Mouse (Mus musculus) retina, adult 2 months (tissue): ENCODE measurements around the gene Rala.

ENCODE experiments used
- DNase-seq: peaks from one replicate; pipeline ENCODE4 v3.0.0-alpha.2; 2012; ENCODE audit warnings: low read depth, low spot score

The Rala gene

DNA sequence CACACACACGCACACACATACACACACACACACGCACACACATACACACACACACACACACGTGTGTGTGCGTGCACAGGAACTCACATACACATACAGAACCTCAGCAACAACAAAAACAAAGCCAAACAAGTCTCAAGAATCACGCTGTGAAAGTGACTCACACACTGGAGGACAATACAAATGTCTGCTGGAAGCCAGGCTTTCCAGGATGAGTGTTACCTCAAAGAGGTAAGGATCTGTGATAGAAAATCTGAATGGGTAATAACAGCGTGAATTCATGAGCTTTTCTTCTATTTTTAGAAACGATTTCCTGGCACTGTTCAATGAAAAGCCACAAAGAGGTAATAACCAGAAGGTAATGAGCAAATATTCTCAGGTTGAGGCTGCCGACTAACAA is 59.8 kb downstream of the Rala start:
- no peak for DNase-seq

- DNase-seq, result no peak
Observed at GRCm38 (mm10) chr13:17879061-17879460, 65.0 kb downstream of the Rala start.

DNA sequence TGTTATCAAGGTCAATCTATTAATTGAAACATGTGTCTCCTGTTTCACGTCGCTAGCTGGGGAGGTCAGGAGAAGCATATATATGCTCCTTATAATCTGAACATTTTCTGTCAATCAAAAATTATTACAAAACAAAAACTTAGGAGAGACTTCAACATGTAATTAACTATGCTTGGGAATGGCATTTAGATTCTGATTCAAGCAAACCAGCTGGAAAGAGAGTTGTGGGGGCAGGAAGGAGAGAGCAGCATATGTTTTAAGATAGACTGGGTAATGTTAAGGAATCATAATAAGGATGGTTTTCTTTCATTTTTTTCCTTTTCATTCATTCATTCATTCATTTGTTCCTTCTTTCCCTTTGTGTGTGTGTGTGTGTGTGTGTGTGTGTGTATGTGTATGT is 77.3 kb downstream of the Rala start:
- no peak for DNase-seq

DNA sequence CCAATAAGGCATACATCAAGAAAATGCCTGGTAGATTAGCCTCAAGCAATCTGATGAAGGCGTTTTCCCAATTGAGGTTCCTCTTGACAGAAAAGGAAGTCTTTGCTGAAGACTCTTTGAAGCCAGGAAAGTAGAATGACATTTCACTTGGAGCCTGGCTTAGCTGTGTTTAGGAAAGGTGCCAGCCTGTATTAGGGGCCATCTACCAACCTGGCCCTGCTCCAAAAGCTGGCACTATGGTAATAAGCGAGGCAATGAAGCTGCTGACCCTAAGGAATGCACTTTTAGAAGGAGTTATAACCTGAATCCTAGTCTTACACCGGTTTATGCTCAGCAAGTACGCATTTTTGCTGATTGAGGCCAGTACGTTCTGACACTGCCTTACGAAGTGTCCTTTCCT is 83.5 kb downstream of the Rala start:
- DNase-seq, result no peak

- no peak for DNase-seq
Observed at GRCm38 (mm10) chr13:17859365-17860033, 84.5 kb downstream of the Rala start.

GRCm38 (mm10) chr13:17857046-17857445 is 87.0 kb downstream of the Rala start:
- DNase-seq, result no peak

DNA sequence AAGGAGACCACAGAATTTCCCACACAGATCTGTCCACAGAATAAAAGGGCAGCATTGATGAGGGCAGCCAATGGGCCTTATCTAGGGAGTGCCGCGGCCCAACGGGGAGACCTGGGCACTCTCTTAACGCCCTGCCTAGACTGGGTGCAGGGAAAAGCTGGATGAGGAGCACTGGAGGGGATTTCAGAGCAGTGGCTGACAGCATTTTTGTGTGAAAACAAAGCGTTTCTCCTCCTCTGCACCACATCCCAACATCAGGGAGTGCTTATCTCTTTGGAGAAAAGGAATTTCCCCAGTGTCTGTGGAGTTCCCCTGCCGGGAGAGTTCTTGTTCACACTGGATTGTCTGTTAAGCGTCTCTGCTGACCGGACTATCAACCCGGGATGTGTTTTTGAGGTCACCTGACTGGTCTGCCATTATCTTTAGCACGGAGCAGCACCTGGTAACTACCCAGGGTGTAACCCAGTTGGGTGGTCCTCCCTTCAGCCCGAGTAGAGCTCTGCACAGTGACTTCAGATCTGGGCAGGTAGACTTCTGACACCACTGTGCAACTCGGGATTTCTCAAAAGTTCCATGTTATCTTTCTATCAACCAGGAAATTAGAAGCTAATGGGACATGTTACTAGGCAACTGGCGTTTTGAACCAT is 88.4 kb downstream of the Rala start:
- no peak for DNase-seq

GRCm38 (mm10) chr13:17854755-17855154 is 89.3 kb downstream of the Rala start:
- DNase-seq, result no peak

- no peak for DNase-seq
Observed at GRCm38 (mm10) chr13:17843336-17843735, 100.7 kb downstream of the Rala start.

DNA sequence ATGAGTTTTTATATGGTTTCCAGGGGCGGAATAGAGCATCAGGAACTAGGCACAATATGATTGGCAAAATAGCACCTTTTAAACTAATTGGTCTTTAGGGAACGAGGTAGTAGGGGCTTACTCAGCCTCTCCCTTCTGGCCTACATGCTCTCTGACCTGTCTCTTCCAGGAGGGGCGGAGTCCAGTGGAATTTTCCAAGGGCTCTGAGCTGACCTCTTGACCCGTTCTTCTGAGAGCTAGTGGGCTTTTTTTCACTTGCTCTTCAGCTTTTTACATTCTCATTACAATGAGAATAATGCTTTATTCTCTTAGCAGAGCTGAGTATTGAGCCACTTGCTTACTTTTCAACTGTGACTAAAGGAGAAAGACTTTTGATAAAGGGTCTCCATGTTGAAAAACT is 101.3 kb downstream of the Rala start:
- no peak for DNase-seq

- DNase-seq, result no peak
Observed at GRCm38 (mm10) chr13:17839137-17839536, 104.9 kb downstream of the Rala start.

GRCm38 (mm10) chr13:17838484-17838851 is 105.6 kb downstream of the Rala start:
- DNase-seq, result peak; percentile 56

DNA sequence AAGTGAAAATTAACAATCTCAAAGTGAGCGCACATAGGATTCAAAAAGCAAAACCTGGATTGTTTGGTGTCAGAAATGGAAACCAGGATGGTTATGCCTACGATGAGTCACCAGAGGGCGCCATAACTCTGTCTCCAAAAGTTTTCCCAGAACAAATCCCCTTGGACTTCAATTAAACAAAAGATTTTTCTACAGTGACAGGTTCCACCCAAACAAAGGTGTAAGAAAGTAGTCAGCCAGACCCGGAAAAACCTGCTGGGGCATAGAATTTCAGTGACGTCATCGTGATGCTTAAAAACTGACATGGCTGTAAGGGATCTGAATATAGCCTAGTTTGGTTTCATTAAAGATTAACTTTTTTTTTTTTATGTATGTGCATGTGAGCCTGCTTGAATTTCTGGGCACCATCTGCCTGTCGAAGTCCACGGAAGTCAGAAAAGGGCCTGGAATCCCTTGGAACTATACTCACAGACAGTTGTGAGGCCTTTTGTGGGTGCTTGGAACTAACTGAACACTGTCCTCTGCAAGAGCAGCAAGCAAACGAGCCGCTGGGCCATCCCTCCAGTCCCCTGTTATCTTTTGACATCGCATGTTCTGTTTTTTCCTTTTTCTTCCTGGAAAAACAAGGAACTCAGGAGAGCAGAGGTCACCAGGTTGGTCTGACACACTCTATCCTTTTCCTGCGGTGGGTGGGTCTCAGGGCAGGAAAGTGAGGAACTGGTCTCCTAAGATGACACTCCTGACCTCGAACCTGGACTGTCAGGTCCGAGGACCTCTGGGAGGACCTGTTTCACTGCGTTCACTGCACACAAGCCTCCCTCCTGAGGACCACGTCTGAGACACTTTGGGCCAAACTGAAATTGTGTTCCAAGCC is 106.2 kb downstream of the Rala start:
- no peak for DNase-seq

DNA sequence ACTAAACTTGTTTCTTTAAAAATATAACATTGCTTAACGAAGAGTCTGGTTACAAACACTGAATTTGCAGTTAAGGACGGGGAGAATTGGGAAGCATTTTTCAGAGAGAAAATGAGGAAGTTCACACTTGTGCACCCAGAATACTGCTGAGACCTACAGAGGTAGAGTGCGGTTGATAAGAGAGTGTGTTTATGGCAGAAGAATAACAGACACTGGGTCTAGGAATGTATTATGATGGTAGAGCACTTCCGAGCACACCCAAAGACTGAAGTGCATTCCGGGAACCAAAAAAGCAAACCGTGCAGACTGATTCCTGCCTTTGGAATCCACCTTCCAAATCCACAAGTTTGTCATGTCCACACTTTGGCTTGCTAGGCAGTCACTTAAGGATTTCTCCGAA is 107.2 kb downstream of the Rala start:
- DNase-seq, result no peak

DNA sequence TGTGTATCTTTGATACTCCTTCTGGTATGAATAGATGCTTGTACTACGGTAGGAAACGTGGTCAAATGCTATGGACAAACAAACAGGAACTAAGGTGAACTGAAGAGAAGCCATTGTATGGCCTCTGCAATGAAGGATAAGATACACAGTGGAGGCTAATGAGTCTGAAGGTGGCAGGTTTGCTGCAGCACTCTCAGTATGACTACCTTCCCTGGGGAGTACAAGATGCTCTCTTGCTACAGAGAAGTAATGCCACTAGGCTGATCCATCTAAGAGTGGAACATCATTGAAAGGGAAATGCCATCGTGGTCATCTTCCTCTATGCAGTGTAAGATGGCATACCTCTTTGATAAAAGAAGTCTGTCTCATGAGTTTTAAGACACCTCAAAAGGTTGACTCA is 111.1 kb downstream of the Rala start:
- DNase-seq, result no peak
